Mouse (Mus musculus): Measurements from ENCODE around the gene Amigo2.

The Amigo2 gene

GRCm38 (mm10) chr15:97266236-97266845, 19.3 kb upstream of the Amigo2 start:
- no peak for DNase-seq

GRCm38 (mm10) chr15:97262251-97262650, 15.2 kb upstream of the Amigo2 start:
- DNase-seq: no peak

- no peak for DNase-seq
Measured at GRCm38 (mm10) chr15:97259968-97260597, 13.0 kb upstream of the Amigo2 start.

GRCm38 (mm10) chr15:97259300-97259699, 12.2 kb upstream of the Amigo2 start:
- no peak for DNase-seq

GRCm38 (mm10) chr15:97258483-97259230, 11.6 kb upstream of the Amigo2 start:
- no peak for DNase-seq

- no peak for DNase-seq
Measured at GRCm38 (mm10) chr15:97257206-97257775, 10.2 kb upstream of the Amigo2 start.

- no peak for DNase-seq
Measured at GRCm38 (mm10) chr15:97256411-97256810, 9.3 kb upstream of the Amigo2 start.

GRCm38 (mm10) chr15:97255800-97256199, 8.7 kb upstream of the Amigo2 start:
- no peak for DNase-seq

GRCm38 (mm10) chr15:97254375-97254774, 7.3 kb upstream of the Amigo2 start:
- DNase-seq: no peak

GRCm38 (mm10) chr15:97252493-97253034, 5.5 kb upstream of the Amigo2 start:
- no peak for DNase-seq

- DNase-seq: no peak
Measured at GRCm38 (mm10) chr15:97249322-97249721, 2.2 kb upstream of the Amigo2 start.

GRCm38 (mm10) chr15:97248296-97248695, 1.2 kb upstream of the Amigo2 start:
- DNase-seq: peak; percentile 43

- no peak for DNase-seq
Measured at GRCm38 (mm10) chr15:97247791-97248161, 689 bp upstream of the Amigo2 start.

GRCm38 (mm10) chr15:97246256-97246655, 831 bp downstream of the Amigo2 start:
- DNase-seq: no peak

GRCm38 (mm10) chr15:97245392-97245791, 1.7 kb downstream of the Amigo2 start:
- DNase-seq: no peak

- DNase-seq: peak; percentile 15
Measured at GRCm38 (mm10) chr15:97236943-97237342, 10.1 kb downstream of the Amigo2 start.

- DNase-seq: peak; percentile 65
Measured at GRCm38 (mm10) chr15:97235183-97235582, 11.9 kb downstream of the Amigo2 start.

GRCm38 (mm10) chr15:97234076-97234475, 13.0 kb downstream of the Amigo2 start:
- no peak for DNase-seq

- no peak for DNase-seq
Measured at GRCm38 (mm10) chr15:97229494-97230077, 17.5 kb downstream of the Amigo2 start.

GRCm38 (mm10) chr15:97224003-97224402, 23.1 kb downstream of the Amigo2 start:
- DNase-seq: no peak

- no peak for DNase-seq
Measured at GRCm38 (mm10) chr15:97223431-97223830, 23.7 kb downstream of the Amigo2 start.

GRCm38 (mm10) chr15:97216843-97217242, 30.2 kb downstream of the Amigo2 start:
- DNase-seq: no peak

All from kidney, adult 18-20 months (tissue).